Mouse (Mus musculus) macrophage (primary cell): ENCODE data around the gene Zyx. TPM values are rescaled to one million over a fixed set of nuclear protein-coding genes. Genes with fewer than 3 reads are reported as not detected.

Experiments
- H3K27ac ChIP-seq: fragments of 350-480 bp; formaldehyde crosslinking; 2 replicates; pipeline ENCODE4 v1.9.0; 2021
- H3K36me3 ChIP-seq: fragments of 350-480 bp; formaldehyde crosslinking; 2 replicates; pipeline ENCODE4 v1.9.0; 2021; ENCODE audit errors: inconsistent target
- H3K4me3 ChIP-seq: fragments of 350-480 bp; formaldehyde crosslinking; 2 replicates; pipeline ENCODE4 v1.9.0; 2021; ENCODE audit errors: inconsistent target
- H3K79me2 ChIP-seq: fragments of 350-480 bp; formaldehyde crosslinking; 2 replicates; pipeline ENCODE4 v1.9.0; 2021; ENCODE audit errors: inconsistent target
- WGBS: methylation state at CpG from one replicate; pipeline ENCODE4 v1.1.7; 2026; ENCODE audit warnings: inconsistent platforms; ENCODE audit not compliant: missing documents; 5-methylcytosine and 5-hydroxymethylcytosine counted together
- polyA plus RNA-seq: library from polyadenylated mRNA; stranded (reverse); fragments of 250-400 nt; gene quantifications from 3 replicates; pipeline ENCODE4 v1.2.4, GENCODE M21; 2018; ENCODE audit warnings: inconsistent platforms

Zyx gene
- polyA plus RNA-seq, 1 experiment from 2014 or later = 176 TPM

DNA sequence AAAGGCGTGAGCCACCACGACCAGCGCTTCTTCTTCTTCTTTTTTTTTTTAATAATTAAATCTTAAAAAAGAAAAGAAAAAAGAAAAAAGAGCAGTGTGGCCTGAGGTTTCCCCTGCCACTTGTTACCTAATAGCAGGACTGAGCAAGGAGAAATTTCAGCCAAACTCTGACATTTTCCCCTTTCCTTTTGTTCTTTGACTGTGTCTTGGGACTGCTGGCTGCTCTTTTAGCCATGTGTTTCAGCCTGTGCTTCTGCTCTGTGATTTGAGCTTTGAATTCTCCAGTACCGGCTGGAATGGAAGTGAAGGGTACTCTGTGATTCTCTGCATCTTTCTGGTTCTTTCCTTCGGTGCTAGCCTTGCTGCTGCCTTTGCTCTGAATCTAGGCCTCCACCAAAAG lies 33.9 kb downstream of the Zyx start:
- H3K4me3 ChIP-seq = no peak overlapping the region
- no peaks in the 10 kb centered on the region for H3K79me2 ChIP-seq
- H3K27ac ChIP-seq = no peak overlapping the region
- 63% methylated on average over 5 of the region's 5 CpGs for WGBS
- H3K36me3 ChIP-seq = no peaks in the 10 kb centered on the region

DNA sequence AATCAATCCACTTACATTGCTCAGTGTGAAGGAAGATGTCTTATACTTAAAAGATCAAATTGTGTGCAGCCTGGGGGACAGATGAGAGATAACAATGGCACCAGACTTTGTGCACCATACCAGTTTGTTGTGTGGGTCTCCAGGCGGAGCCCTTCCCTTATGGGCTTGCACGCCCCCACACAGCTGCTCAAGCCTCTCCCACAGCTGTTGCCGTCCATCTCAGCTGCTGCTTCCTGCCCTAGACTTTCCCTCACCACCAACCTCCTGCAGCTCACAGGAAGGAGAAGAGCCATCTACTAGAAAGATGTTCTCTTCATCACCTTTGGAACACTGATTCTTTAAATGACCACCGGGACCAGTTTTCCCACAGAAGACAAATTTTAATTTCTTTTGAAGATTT lies 36.2 kb downstream of the Zyx start:
- Histone ChIP-seq H3K4me3 (no peak overlapping the region), H3K79me2 (no peaks in the 10 kb centered on the region), H3K27ac (no peak overlapping the region), H3K36me3 (no peaks in the 10 kb centered on the region)
- WGBS = 46% methylated on average over 4 of the region's 4 CpGs

DNA sequence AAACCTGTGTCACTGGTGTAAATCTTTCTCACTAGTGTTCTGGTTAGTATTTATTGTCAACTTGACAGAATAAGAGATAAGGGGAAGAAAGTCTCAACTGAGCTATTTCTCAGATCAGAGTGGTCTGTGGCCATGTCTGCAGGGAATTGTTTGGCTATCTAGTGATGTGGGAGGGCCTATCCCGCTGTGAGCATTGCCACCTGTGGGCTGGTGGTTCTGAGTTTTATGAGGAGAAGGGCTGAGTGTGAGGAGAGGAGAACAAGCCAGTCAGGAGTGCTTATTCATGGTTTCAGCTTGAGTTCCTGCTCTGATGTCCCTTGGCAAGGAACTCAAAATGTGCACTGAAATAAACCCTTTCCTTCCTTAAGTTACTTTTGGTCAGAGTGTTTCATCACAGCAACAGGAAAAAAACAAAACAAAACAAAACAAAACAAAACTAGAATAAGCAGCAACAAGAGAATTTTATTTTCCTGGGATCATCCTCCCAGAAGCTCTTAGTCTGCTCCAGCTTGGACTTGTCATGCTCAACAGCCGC lies 42.4 kb downstream of the Zyx start:
- no peaks in the 10 kb centered on the region for H3K36me3 ChIP-seq
- no peak overlapping the region for H3K27ac ChIP-seq
- no peak overlapping the region for H3K4me3 ChIP-seq
- H3K79me2 ChIP-seq = no peaks in the 10 kb centered on the region
- 67% methylated on average over 2 of the region's 2 CpGs for WGBS

DNA sequence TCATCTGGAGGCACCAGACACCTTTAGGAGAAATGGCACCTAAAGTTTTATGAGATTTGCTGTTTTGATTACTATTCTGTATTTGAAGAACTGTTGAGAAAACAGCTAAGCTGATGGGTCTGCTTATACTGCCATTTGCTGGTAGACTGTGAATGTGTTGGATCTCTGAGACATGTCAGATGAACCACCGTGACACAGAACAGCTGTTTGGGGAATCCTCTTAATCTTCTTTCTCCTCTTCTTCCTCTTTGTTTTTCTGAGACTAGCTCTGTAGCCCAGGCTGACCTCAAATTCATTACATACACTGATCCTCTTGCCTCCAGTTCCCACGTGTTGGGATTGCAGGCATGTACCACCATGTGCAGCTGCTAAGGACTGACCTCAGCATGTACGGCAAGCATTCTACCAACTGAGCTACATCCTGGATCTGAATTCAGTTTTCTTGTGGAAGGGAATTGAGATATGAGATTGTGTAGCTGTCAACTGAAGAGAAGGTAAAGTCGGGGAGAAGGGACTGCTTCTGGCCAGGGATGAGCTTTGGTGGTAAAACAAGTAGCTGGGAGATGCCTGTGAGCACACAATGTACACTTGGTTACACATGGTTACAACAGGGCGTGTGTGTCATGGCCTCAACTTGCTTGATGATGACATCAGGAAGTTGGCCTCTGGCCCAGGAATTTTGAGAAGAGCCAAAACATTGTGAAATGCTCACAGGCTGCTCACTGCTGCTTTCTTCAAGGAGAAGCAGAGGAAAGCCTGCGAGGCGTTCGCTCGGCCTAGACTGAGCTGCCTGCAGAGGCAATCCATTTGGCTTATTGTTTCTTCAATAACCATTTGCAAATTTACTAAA lies 46.8 kb downstream of the Zyx start:
- Histone ChIP-seq H3K36me3 (no peaks in the 10 kb centered on the region), H3K4me3 (no peak overlapping the region), H3K27ac (no peak overlapping the region), H3K79me2 (no peaks in the 10 kb centered on the region)
- 27% methylated on average over 9 of the region's 9 CpGs for WGBS

DNA sequence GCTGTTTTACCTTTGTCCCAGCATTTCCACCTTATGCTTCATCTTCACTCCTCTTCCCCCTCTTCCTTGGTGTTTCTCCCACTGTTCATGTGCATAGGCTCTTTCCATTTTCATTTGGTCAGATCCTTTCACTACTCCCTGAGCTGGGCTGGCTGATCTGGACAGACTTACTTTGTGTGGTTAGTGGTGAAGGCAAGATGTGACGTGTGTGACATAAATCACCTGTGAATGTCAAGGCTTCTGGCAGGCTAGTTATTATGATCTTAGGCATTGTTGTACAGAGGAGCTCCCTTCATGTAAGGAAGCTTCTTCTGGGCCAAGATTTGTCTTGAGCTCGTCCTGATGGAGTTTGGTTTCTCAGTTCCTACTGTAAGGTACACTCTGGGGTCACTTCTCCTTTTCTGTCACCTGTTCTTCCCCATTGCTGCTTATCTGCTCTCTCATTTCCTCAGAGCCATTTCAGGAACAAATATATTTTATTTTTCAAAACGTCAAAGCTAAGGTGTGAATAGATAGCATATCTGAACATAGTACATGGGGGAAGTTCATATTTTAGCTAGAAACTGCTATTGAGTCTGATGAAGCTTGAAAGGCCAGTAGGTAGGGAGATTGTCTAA lies 47.7 kb downstream of the Zyx start:
- Histone ChIP-seq H3K27ac (no peak overlapping the region), H3K36me3 (no peaks in the 10 kb centered on the region), H3K4me3 (no peak overlapping the region), H3K79me2 (no peaks in the 10 kb centered on the region)
- WGBS = 40% methylated on average over 3 of the region's 3 CpGs

DNA sequence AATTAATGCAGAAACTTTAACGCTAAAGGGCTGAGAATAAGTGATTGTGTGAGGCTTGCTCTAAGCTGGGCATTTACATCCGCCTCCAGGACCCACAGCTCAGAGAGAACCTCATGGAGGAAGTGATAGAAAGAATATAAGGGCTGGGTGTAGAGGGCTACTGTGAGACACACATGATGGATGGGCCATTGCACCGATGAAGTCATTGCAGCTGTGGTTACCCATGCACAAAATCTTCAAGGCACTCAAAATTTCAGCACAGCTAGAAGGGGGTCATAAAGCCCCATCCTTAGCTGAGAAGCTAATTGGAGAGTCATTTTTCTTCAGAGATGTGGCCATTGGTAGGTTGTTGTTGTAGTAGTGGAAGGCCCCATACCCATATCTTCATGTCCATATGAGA lies 48.9 kb downstream of the Zyx start:
- WGBS = 18% methylated on average over 3 of the region's 3 CpGs
- Histone ChIP-seq H3K79me2 (no peaks in the 10 kb centered on the region), H3K27ac (no peak overlapping the region)

DNA sequence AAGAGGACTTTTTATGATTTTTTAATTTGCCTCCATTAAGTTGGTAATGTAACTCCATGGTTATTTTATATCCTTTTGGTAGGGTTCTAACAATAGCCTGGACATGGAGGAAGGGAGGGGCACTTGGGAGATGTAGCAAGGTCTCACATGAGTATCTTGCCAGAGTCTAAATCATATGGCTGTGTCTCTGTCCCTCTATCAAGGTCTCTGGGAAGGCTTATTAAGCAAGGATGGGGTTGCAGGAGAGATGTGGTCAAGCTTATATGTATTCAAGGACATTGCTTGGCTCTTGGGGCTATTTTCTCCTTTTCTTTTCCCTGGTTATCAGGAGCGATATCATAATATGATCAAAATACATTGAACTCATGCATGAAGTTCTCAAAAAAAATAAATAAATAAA lies 49.6 kb downstream of the Zyx start:
- no peaks in the 10 kb centered on the region for H3K36me3 ChIP-seq
- H3K27ac ChIP-seq = no peak overlapping the region
- H3K4me3 ChIP-seq = no peak overlapping the region
- no peaks in the 10 kb centered on the region for H3K79me2 ChIP-seq
- WGBS = 100% methylated on average over 1 of the region's 1 CpGs

More for the DNA sequence above, 48.9 kb downstream of the Zyx start:
- Histone ChIP-seq H3K4me3 (no peak overlapping the region), H3K36me3 (no peaks in the 10 kb centered on the region)

DNA sequence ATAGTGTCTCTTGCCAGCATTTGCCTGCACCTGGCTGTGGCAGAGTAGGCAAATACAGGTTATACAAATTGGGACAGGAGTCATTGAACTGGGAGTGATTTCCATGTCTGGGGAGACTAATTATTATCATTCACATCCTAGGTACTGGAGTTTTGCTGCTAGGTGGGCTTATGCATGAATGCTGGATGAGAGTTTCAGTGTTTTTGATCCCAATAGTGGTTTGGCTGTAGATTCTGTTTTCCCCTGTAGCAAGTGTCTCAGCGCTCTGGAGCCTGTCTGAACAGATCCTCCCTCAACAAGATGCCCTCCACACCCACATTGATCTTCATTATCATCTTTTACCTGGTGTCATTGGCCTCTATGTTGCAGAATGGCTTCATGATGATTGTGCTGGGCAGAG lies 50.5 kb downstream of the Zyx start, which contains the start of gene Tas2r143:
Gene Tas2r143, plus strand, starts transcription at position 301 of the 400 bp plus-strand sequence.
- no peaks in the 10 kb centered on the region for H3K36me3 ChIP-seq

DNA sequence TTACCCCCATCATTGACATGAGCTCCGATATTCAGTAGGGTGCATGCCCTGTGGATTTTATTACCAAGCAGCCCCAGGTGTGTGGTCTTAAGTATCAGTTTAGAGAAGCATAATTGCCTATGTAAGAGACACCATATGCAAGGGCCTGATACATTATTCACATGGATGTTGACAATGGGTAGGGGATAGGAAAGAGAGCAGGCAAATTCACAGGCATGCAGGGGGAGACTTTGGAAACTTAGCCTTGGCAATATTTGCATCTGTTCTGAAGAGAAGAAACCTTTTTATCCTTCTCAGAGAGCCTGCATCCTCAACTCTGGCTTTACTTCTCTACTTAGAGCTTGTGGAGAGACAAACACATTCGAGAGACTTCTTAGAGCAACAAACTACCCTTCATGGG lies 55.7 kb downstream of the Zyx start, which contains the start of gene Tas2r135:
Gene Tas2r135, plus strand, starts transcription at position 301 of the 400 bp plus-strand sequence.
- 92% methylated on average over 2 of the region's 2 CpGs for WGBS
- Histone ChIP-seq H3K27ac (no peak within 1 kb of the TSS), H3K36me3 (no peaks in the 10 kb centered on the region), H3K79me2 (no peaks in the 10 kb centered on the region), H3K4me3 (no peak within 1 kb of the TSS)

More for the DNA sequence above, 50.5 kb downstream of the Zyx start, which contains the start of gene Tas2r143:
- H3K4me3 ChIP-seq = no peak within 1 kb of the TSS
- 100% methylated on average over 1 of the region's 1 CpGs for WGBS
- H3K27ac ChIP-seq = no peak within 1 kb of the TSS
- no peaks in the 10 kb centered on the region for H3K79me2 ChIP-seq

Other genes with a start within 250 kb of the Zyx start
- gene Tas2r139, start 208.7 kb upstream of the Zyx start, polyA plus RNA-seq = not detected in 3 replicates
- gene Tas2r144, start 134.3 kb upstream of the Zyx start, polyA plus RNA-seq = not detected in 3 replicates
- gene Gstk1, start 103.7 kb upstream of the Zyx start, polyA plus RNA-seq = 4.0 to 4.3 TPM (median 4.2 TPM) in 3 replicates
- gene Tmem139, start 87.7 kb upstream of the Zyx start, polyA plus RNA-seq = not detected in 3 replicates
- 7.8 to 14.4 TPM (median 10.2 TPM) in 3 replicates for gene Casp2, start 84.6 kb upstream of the Zyx start, polyA plus RNA-seq
- 0.09 to 0.34 TPM in 2 of 3 replicates, not detected in the other for gene Clcn1, start 62.9 kb upstream of the Zyx start, polyA plus RNA-seq
- not detected in 3 replicates for gene Fam131b, start 25.0 kb upstream of the Zyx start, polyA plus RNA-seq
- gene Epha1, start 23.6 kb downstream of the Zyx start, polyA plus RNA-seq = not detected in 3 replicates
- not detected in 3 replicates for gene Tas2r143, start 50.6 kb downstream of the Zyx start, polyA plus RNA-seq
- not detected in 3 replicates for gene Tas2r135, start 55.8 kb downstream of the Zyx start, polyA plus RNA-seq
- gene Tas2r126, start 84.9 kb downstream of the Zyx start, polyA plus RNA-seq = not detected in 3 replicates
- not detected in 3 replicates for gene Olfr458, start 115.6 kb downstream of the Zyx start, polyA plus RNA-seq
- not detected in 3 replicates for gene Olfr457, start 126.7 kb downstream of the Zyx start, polyA plus RNA-seq
- not detected in 3 replicates for gene Olfr456, start 137.6 kb downstream of the Zyx start, polyA plus RNA-seq
- gene Olfr455, start 198.0 kb downstream of the Zyx start, polyA plus RNA-seq = not detected in 3 replicates
- not detected in 3 replicates for gene Tcaf3, start 248.1 kb downstream of the Zyx start, polyA plus RNA-seq